Mouse (Mus musculus) fat pad, adult 2 months (tissue): ENCODE results near the gene Tnfrsf14.

ENCODE experiments used
- DNase-seq: peaks from one replicate; pipeline ENCODE4 v3.0.0-alpha.2; 2011; ENCODE audit warnings: low read depth, low spot score; ENCODE audit errors: extremely low read depth

The Tnfrsf14 gene

DNA sequence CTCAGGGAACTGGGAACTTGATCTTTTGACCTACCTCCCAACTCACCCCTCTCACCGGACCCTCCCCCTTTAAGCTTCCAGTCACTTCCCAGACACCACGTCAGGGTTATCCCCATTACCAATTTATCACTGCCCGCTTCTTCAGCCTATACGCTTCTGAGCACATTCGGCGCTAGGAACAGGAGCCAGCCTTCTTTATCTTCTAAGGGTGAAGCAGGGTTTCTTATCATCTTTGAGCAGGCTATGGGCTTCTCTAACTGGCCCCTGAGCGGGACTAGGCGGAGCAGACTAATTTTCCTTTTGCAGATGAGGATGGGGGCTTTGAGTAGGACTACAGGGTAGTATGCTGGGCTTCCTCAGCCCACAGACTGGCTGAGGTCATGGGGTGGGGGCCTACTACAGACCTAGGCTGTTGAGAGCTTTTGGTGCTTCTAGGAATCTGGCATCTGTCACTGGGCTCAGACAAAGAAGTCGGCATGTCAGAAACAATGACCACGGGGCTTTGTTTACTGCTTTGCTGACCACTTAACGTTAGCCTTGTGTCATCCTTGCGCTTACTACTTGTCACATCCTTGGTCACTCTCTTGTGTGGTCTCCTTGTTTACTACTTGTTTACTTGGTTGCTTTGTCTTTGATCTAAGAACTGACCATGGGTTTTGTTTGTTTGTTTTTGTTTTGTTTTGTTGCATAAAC is at the start of gene Tnfrsf14:
Gene Tnfrsf14 (minus strand): TSS at position 169 of the 693 bp plus-strand sequence.
- no peak for DNase-seq

DNA sequence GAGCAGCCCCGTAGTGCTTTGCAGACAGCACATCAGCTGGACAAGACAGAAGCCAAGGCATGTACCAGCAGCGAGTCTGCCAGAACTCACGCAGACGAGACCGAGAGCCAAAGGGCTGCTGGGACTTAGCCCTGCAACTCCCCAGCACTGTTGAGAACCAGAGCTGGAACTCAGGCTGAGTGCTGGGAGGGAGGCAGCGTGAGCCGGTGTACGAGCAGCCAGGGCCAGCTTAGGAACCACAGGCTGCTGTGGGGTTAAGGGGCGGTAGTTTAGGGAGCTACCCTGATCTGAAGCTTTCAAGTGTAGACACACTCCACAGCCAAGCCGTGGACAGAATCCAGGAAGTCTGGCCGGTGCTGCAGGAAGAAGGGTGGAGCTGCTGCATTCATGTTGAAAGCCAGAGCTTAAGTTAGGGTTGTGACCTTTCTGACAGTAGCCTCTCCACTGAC is 45.8 kb upstream of the Tnfrsf14 start:
- DNase-seq = no peak

DNA sequence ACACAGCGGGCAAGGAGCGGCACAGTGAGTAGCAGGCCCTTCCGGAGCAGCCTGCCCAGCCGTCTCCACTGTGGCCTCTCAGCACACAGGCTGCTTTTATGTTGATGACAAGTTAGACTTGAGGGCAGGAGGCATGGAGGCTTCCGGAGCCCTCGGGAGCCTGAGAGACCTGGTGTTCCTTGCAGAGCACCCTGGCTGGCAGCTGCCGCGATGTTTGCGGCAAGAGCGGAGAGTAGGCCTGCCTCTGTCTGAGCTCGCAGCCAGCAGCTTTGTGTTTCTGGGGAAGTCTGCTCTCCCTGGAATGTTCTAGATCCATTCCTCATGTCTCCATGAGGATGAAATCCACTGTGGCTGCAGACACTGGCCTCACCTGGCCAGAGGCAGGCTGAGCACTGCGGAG is 44.2 kb upstream of the Tnfrsf14 start:
- DNase-seq = no peak

DNA sequence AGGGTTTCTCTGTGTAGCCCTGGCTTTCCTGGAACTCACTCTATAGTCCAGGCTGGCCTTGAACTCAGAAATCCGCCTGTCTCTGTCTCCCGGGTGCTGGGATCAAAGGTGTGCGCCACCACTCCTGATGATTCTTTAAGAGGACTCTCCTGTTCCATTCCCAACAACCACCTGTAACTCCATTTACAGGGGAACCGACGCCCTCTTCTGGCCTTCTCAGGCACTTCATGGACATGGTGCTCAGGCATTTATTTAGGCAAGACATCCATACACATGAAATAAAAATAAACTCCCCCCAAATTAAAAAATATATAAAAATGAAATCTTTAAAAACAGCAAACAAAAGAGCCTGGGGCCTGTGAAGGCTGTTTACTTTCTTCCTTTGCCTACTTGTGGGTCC is 38.8 kb upstream of the Tnfrsf14 start:
- no peak for DNase-seq

DNA sequence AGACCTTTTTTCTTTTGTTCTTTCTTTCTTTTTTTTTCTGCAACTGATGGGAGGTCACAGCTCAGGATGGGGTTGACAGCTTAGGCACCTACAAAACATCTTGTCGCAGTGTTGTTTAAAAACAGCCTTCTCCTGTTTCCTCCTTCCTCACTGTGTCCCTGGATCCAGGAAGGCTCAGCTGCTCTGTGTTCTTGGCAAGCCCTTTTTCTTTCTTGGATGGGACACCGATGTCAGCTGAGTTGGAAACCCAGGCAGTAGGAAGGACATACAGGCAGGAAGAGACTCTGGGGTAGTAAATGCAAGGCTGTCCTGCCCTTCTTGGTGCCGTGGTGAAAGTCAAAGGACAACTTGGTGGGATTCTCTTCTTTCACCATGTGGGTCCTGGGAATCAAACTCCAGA is 37.5 kb upstream of the Tnfrsf14 start:
- no peak for DNase-seq

DNA sequence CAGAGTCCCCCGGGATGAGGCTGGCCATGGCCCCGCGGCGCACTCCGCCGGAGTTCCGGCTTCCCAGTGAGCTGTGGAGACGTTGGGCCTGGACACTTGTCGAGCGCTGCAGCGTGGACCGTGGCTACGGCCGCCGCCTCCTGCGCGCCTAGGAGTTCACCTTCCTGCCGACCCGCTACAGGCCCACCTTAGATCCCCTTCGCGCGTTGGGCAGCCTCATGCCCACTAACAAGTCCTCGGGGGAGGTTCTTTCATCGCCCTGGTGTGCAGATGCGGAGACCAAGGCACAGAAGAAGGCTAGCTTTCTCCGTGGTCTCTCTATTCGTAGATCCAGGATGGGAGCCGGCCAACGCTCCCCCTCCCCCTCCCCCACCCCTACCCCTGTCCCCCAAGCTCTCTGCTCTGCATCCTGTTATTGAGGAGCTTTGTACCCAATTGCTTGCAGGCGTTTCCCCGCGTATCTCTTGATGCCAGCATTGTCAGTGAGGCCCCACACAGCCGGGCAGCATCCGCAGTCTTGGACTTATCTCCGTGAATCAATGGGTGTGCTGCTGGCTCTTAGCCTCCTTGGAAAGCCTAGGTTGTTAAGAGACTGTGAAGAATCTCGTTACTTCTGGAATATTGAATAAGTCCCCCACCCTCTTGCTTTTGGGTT is 36.3 kb upstream of the Tnfrsf14 start:
- no peak for DNase-seq

DNA sequence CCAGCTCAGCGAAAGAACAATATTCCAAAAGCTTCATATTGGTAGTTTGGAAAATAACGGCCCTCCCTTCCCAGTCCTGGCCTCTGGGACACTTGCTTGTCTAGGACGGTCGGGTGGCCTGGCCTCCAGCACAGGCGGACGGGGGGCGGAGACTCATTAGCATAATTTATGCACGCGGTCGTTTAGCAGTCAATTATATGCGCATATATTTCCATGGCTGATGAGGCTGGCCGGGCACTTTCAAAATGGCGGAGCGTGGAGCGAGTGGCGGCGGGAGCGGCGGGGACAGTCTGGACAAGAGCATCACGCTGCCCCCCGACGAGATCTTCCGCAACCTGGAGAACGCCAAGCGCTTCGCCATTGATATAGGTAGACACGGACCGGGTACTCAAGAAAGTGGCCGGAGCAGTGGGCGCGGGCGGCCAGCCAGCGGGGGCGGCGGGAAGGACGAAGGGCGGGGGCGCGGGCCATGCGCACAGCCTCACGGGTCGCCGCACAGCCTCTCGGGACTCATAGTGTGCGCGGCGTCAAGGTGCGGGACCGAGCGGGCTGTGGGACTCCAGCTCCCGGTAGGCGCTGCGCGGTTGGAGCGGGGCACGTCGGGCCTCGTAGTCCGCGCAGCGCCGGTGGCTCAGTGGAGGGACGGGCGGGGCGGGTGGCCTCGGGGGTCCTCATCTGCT is 35.7 kb upstream of the Tnfrsf14 start, which contains the start of gene Pank4:
Gene Pank4 (plus strand): TSS at position 223 of the 680 bp plus-strand sequence.
- no peak for DNase-seq

DNA sequence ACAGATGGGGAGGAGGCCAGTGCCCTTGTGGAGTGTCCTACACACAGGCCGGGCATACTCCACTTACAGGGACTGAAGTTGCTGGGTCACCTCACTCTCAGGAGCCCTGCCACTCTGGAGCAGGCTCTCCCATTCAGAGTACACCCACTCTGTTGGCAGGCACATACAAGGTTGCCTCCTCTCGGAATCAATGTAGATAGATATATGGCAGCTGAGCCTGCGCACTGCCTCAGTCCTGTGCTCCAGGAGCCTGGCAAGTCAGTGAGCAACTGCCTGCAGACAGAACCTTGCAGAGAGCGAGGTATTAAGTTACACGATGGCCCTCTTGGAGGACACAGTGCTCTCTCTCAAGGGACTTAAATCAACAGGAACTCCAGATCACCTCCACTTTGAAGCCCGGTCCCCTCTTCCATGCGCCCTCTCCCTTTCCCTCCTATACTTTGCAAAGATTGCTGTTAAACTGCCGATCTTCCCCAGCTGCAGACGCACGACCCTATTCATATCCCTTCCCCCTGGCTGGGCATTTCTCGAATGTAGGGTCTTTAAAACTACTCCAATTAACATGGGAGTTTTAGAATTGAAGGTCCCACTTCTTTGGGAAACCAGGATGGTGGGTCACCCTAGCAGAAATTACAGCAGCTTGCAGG is 35.0 kb upstream of the Tnfrsf14 start:
- DNase-seq = no peak

DNA sequence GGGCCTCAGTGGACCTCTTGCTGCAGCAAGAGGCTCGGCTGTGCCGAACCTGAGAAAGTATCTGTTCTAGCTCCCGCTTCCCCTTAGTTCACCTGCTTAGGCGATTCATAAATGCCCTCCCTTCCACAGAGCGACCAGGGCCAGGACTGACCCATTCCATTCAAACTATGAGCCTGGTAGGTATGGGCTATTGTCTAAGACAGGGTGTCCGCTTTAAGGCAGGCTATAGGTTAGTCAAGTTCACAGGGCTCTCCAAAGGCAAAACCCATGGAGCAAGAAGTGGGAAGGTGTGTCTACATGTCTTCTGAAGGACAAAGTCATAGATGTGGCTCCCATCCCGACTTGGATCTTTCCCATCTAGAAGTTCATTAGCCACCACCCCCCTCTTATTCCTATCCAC is 34.3 kb upstream of the Tnfrsf14 start:
- DNase-seq = no peak

DNA sequence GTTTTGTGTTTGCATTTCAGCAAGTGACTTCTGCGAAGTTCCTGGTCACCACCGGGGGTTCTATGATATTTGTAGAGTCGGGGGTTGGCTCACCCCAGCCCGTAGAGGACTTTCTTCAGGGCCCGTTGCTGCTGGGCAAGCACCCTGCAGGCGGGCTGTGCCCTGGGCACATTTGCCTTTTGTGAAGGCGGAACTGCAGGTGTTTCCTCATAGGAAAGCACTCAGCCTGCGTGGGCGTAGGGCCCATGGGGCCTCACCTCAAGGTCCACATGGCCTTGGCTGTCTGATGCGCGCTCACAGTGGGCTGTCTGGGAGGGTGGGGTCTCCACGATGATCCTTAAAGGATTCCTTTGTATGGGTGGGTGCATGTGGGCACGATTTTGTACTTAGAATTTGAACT is 33.5 kb upstream of the Tnfrsf14 start:
- DNase-seq = no peak

DNA sequence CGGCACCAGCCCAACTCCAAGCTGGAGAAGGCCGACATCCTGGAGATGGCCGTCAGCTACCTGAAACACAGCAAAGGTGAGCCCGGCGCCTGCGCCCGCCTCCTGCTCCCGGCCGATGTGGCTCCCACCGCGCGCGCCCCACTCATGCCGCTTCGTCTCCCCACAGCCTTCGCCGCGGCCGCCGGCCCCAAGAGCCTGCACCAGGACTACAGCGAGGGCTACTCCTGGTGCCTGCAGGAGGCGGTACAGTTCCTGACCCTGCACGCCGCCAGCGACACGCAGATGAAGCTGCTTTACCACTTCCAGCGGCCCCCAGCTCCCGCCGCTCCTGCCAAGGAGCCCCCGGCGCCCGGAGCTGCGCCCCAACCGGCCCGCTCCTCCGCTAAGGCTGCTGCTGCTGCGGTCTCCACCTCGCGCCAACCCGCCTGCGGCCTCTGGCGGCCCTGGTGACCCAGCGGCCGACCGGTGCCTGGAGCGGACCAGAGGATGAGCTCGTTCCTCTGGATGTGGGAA is 32.9 kb upstream of the Tnfrsf14 start:
- no peak for DNase-seq

DNA sequence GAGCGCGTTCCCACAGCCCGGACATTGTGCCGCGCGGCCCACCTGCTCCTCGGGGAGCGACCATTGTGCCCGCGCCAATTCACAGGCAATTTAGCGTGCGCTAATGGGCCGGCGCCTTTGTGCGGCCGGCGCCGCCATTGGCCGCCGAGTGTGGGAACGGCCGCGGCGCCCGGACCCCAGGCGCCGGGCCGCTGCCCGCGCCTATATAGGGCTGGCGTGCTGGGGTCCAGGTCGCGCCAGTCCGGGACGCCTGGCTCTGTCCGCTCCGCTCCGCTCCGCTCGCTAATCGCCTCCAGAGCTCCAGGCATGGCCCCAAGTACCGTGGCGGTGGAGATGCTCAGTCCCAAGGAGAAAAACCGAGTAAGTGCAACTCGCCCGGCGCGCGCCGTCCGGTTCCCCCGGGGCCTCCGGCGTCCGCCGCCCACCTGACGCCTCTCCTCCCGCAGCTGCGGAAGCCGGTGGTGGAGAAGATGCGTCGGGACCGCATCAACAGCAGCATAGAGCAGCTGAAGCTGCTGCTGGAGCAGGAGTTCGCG is 32.4 kb upstream of the Tnfrsf14 start, which contains the start of gene Hes5:
Gene Hes5 (plus strand): TSS at position 234 of the 536 bp plus-strand sequence.
- DNase-seq = no peak

DNA sequence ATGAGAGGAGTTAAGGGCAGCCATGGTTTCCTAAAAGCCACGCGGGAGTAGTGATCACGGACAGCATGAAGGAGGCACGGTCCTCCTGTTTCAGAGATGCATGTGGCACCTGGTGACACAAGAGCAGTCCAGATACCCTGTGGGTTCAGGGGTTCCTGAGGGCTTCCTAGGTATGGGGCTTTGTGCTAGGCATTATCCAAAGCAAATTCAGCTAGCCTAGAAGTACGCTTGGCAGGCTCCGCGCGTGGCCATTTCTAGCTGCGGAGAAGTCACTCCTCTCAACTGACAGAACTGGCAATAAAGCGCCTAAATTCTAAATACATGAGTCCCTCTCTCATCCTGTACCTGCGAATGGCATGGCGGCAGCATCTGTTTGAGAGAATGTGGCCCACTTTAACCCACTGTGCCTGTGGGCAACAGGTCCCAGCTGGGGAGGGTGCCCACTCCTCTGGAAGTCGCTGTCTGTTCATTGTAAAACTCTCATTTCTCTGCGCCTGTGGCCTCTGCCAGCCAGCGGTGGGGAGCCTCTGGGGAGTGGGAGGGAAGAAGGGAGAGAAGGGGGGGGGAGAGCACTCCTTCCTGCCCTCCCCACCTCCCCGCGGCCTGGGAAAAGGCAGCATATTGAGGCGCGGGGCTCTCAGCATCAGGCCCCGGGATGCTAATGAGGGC is 31.8 kb upstream of the Tnfrsf14 start:
- DNase-seq = no peak

DNA sequence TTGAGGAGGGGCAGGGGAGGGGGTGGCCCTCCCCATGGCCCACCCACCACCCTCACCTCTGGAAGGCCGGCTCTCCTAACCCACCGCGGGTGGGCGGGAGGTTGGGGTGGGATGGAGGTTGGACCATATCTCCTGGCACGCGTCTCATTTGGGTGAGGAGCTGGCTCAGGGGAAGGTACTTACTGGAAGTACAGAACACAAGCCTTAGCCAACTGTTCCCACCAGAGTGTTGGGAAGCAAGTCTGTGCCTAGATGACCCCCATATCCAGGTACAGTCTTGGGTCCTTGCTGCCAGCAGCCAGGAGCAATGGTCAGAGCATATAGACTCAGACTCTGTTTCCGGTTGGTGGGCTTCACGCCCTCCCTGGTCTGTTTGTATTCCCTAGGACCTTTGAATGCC is 30.3 kb upstream of the Tnfrsf14 start:
- no peak for DNase-seq

DNA sequence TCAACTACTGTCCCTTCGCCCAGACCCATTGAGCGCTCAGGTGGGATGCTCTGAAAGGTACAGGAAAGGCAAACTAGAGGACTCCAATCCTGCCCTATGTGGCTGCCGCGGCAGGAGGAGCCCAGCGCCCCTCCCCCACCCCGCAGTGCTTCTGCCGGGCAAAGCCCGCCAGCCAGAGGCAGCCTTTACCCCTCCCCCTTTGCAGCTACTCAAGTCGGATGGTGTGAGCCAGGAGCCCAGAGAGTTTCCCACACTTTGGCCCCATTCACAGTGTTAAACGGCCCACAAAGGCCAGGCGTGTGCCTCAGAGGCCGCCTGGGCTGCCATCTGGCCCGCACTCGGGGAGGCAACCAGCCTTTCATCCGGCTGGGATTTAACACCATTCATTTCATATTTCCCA is 29.8 kb upstream of the Tnfrsf14 start:
- no peak for DNase-seq

DNA sequence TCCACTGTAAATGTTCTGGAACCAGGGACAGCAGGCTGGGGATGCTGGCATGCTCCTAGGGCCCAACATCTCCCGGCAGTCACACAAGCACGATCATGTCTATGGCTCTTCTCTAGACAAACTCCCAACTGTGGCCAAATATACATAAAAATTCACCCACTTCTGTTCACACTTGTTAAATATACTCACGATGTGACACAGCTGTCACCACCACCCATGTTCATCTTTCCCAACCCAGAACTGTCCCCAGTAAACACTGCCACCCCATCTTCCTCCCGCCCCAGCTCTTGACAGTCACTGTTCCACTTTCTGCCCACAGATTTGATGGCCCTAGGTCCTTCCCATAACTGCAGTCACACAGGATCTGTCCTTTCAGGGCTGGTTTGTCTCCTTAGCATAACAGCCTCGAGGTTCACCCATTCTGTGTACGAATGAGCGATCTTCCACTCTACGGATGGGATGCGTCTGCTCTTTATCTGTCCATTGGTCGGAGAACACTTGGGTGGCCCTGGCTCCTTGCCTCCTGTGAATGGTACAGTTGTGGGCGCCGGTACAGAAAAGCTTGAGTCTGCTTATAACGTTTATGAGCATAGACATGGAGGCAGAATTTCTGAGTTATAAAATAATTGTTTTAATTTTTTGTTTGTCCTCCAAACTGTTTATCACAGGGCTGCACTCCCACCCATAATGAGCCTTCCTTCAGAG is 29.1 kb upstream of the Tnfrsf14 start:
- no peak for DNase-seq

DNA sequence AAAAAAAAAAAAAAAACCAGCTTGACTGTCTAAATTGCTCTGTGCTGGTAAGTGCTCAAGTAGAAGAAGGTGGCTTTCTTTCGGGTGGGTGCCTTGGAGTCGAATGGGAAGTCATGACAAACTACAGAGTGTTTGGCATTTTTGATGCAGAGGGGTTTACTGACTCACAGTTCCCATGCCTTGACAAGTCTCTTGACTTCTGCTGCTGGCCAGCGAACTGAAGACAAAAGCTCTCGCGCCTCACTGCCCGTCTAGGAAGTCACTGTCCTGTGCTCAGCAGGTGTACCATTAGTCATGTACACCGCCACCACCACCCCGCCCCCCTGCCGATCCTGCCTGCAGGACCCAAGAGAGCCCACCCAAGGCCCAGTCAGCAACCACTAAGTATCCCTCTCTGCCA is 28.2 kb upstream of the Tnfrsf14 start:
- no peak for DNase-seq

DNA sequence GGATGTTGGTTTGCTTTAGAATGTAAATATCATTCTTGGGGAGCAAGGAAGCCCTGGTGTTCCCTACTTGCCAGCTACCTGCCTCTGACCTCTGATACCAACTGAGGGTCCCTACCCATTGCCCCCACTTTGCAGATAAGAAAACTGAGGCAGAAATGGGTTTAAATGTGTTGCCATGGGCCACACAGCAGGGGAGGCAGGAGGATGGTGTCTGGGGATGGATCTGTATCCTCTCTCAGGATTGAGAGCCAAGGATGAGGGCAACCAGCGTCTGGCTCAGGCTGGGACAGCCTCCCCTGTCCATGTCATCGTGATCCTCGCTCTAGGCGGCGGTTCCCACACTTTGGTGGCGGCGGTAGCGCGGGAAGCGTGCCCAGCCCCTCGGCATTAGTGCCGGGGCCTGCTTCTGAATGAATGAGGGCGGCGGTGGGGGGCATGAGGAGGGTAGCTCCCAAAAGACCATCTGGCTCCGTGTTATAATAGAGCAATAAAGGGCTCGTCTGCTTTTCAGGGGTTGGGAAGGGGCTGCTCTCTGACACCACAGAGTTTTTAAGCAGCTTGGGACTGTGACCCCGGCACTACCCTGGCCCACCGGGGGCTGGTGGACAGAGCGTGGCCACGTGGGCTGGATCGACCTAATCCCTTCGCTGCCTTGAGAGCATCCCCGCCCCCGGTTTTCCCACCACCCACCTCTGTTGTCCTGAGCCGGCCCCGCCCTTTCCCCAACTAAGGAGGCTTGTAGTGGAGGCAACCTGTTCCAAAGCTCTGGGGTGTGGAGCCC is 24.3 kb upstream of the Tnfrsf14 start:
- DNase-seq = no peak

DNA sequence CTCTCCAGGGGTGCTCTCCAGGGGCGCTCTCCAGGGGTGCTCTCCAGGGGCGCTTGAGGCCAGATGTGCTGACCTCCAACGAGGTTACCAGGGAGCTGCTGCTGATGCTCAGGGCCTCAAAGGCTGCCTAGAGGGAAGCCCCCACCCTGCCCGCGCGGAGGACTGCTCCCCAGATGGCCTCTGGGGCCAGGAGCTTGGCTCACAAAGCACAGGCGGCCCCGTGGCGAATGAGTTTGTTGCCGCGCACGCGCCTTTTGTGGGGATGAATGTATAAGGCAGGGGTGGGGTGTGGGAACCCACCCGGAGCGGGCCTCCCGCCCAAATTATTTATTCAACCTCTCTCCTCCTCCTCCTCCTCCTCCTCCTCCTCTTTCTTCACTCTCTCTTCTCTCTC is 21.2 kb upstream of the Tnfrsf14 start:
- no peak for DNase-seq
